Mouse (Mus musculus): ENCODE measurements around the gene Atrn. TPM values are rescaled to one million over a fixed set of nuclear protein-coding genes. Genes with fewer than 3 reads are reported as not detected.

Gene Atrn
- 11.7 and 12.3 TPM in 2 replicates for polyA plus RNA-seq (2015; fragmentation: Nextera tagmentation; extraction: Ambion mirVana)

- Histone ChIP-seq H3K36me3 (no peaks in the 10 kb centered on the region), H3K4me1 (replicated peaks) (peaks cover 39% of the 10 kb centered on the region), H3K27ac (replicated peaks) (peak within 1 kb of the TSS; percentile 90), H3K4me3 (peak within 1 kb of the TSS; percentile 100), H3K4me2 (peak within 1 kb of the TSS; percentile 87), H3K27me3 (no peaks in the 10 kb centered on the region), H3K9ac (peak within 1 kb of the TSS; percentile 98), H3K9me3 (no peaks in the 10 kb centered on the region)
- peak; percentile 98 for ATAC-seq (ENCODE audit: low read depth)
- 4% methylated on average over 50 of the region's 50 CpGs for WGBS
Observed at GRCm38 (mm10) chr2:130905751-130906583, at the start of gene Atrn, which contains the start of gene 4930402H24Rik. Gene Atrn (plus strand): TSS chr2:130906495. Gene 4930402H24Rik (minus strand): TSS chr2:130906406.

- Histone ChIP-seq H3K4me3 (no peak overlapping the region), H3K27me3 (no peaks in the 10 kb centered on the region), H3K9me3 (no peaks in the 10 kb centered on the region), H3K9ac (no peak overlapping the region), H3K27ac (replicated peaks) (no peak overlapping the region), H3K36me3 (no peaks in the 10 kb centered on the region), H3K4me2 (no peak overlapping the region), H3K4me1 (replicated peaks) (no peaks in the 10 kb centered on the region)
- no peak for ATAC-seq (ENCODE audit: low read depth)
- WGBS: 90% methylated on average over 3 of the region's 3 CpGs
Observed at GRCm38 (mm10) chr2:130862091-130862490, 44.2 kb upstream of the Atrn start.

DNA sequence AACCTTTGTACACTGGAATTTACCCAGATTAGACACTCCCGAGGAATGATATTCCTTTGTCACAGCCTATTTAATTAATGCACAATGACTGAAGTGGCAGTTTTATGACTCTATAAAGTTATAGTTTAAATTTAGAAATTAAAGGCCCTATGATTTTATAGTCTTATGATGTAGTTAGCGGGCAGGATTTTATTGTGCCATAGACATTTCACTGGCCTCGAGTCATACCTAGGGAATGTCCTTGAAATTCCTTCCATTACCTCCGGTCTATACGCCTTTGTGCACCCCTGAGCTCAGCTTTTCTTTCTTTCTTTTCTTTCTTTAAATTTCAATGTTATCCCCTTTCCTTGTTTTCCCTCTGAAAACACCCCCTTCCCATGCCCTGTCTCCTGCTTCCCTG lies 35.4 kb upstream of the Atrn start:
- H3K27ac ChIP-seq (replicated peaks): no peak overlapping the region
- H3K27me3 ChIP-seq: no peaks in the 10 kb centered on the region
- WGBS: 86% methylated on average over 5 of the region's 5 CpGs
- no peaks in the 10 kb centered on the region for H3K4me1 ChIP-seq (replicated peaks)
- H3K4me2 ChIP-seq: no peak overlapping the region
- H3K9ac ChIP-seq: no peak overlapping the region
- no peaks in the 10 kb centered on the region for H3K36me3 ChIP-seq
- no peaks in the 10 kb centered on the region for H3K9me3 ChIP-seq
- no peak for ATAC-seq (ENCODE audit: low read depth)
- H3K4me3 ChIP-seq: no peak overlapping the region

DNA sequence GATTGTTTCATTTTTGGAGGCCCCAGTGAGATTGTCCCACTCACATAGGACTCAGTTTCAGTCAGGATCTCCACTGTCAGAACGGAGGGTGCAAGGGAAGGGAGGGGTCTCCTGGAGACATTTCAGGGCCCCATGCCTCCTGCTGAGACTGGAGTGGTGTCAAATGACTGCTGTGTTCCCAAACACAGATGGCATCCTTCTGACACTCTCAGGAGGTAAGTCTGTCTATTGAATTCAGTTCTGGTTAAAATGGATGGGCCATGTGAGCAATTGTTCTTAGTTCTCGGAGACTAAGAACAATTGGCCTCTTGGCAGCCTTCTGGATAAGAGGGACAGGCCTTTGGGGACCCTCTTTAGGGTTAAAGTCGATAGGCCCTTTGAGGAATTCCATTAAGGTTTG lies 28.9 kb upstream of the Atrn start:
- H3K36me3 ChIP-seq: peaks cover 5% of the 10 kb centered on the region
- H3K4me2 ChIP-seq: no peak overlapping the region
- H3K9ac ChIP-seq: no peak overlapping the region
- no peaks in the 10 kb centered on the region for H3K27me3 ChIP-seq
- H3K27ac ChIP-seq (replicated peaks): no peak overlapping the region
- H3K9me3 ChIP-seq: no peaks in the 10 kb centered on the region
- H3K4me1 ChIP-seq (replicated peaks): no peaks in the 10 kb centered on the region
- no peak for ATAC-seq (ENCODE audit: low read depth)
- WGBS: 36% methylated on average over 3 of the region's 3 CpGs
- no peak overlapping the region for H3K4me3 ChIP-seq

- Histone ChIP-seq H3K4me1 (replicated peaks) (no peaks in the 10 kb centered on the region), H3K27ac (replicated peaks) (no peak overlapping the region), H3K4me2 (no peak overlapping the region), H3K4me3 (no peak overlapping the region), H3K9me3 (no peaks in the 10 kb centered on the region), H3K36me3 (peaks cover 4% of the 10 kb centered on the region; the same call in 1 of the 2 replicates), H3K27me3 (no peaks in the 10 kb centered on the region), H3K9ac (no peak overlapping the region)
- no peak for ATAC-seq (ENCODE audit: low read depth)
Observed at GRCm38 (mm10) chr2:130886983-130887382, 19.3 kb upstream of the Atrn start.

- Histone ChIP-seq H3K4me1 (replicated peaks) (no peaks in the 10 kb centered on the region), H3K4me3 (no peak overlapping the region), H3K9ac (no peak overlapping the region), H3K27ac (replicated peaks) (no peak overlapping the region), H3K36me3 (peaks cover 4% of the 10 kb centered on the region; the same call in 1 of the 2 replicates), H3K27me3 (no peaks in the 10 kb centered on the region), H3K9me3 (no peaks in the 10 kb centered on the region), H3K4me2 (no peak overlapping the region)
- ATAC-seq (ENCODE audit: low read depth): no peak
- 82% methylated on average over 1 of the region's 1 CpGs for WGBS
Observed at GRCm38 (mm10) chr2:130887456-130887855, 18.8 kb upstream of the Atrn start.

DNA sequence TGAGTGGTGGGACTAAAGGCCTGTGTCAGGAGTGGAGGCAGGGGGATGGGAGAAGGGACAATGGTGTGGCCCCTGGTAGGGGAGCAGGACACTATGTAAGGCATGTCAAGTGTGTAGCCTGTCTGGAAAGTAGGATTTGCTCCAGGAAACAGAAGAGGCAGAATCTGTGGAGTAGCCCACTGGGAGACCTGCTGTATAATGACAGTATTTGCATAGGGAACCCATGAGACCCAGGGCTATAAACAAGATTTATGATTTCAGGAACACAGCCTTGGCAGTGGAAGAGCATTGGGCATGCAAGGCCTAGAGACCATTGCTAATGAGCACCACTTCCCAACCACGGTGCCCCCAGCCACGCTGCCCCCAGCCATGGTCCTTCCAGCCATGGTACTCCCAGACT lies 9.4 kb upstream of the Atrn start:
- H3K4me3 ChIP-seq: no peak overlapping the region
- H3K4me1 ChIP-seq (replicated peaks): peaks cover 20% of the 10 kb centered on the region
- 33% methylated on average over 2 of the region's 2 CpGs for WGBS
- peak; percentile 84 for ATAC-seq (ENCODE audit: low read depth)
- no peaks in the 10 kb centered on the region for H3K9me3 ChIP-seq
- no peak overlapping the region for H3K4me2 ChIP-seq
- no peaks in the 10 kb centered on the region for H3K36me3 ChIP-seq
- no peak overlapping the region for H3K9ac ChIP-seq
- H3K27me3 ChIP-seq: no peaks in the 10 kb centered on the region
- H3K27ac ChIP-seq (replicated peaks): no peak overlapping the region; the same call in 1 of the 2 replicates

DNA sequence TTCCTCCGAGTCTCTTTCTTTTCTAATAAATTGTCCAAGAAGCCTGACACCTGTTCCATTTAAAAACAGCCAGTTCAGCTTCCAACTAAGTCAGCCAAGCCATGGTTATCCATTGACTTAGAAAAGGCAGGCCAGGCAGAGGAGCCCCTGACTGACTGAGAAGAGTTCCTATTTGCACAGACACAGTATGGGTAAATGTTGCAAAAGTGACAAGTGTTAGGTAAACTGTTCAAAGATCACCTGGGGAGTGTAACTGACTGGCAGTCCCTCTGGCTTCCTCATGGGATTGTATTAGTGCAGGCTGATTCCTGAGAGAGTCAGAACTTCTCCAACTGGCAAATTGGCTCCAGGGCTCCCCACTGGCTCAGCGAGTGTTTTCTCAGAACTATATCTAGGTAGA lies 8.4 kb upstream of the Atrn start:
- Histone ChIP-seq H3K4me3 (no peak overlapping the region), H3K4me2 (no peak overlapping the region), H3K4me1 (replicated peaks) (peaks cover 20% of the 10 kb centered on the region), H3K9me3 (no peaks in the 10 kb centered on the region), H3K36me3 (no peaks in the 10 kb centered on the region), H3K9ac (no peak overlapping the region), H3K27me3 (no peaks in the 10 kb centered on the region), H3K27ac (replicated peaks) (no peak overlapping the region)
- ATAC-seq (ENCODE audit: low read depth): no peak
- WGBS: 60% methylated on average over 2 of the region's 2 CpGs

- no peak overlapping the region for H3K9ac ChIP-seq
- H3K36me3 ChIP-seq: no peaks in the 10 kb centered on the region
- H3K27ac ChIP-seq (replicated peaks): no peak overlapping the region
- no peak overlapping the region for H3K4me3 ChIP-seq
- H3K4me2 ChIP-seq: no peak overlapping the region
- H3K4me1 ChIP-seq (replicated peaks): peaks cover 20% of the 10 kb centered on the region
- 84% methylated on average over 2 of the region's 2 CpGs for WGBS
- no peaks in the 10 kb centered on the region for H3K27me3 ChIP-seq
- H3K9me3 ChIP-seq: no peaks in the 10 kb centered on the region
- no peak for ATAC-seq (ENCODE audit: low read depth)
Observed at GRCm38 (mm10) chr2:130898783-130899182, 7.5 kb upstream of the Atrn start.

GRCm38 (mm10) chr2:130906584-130907315 lies 455 bp downstream of the Atrn start:
- Histone ChIP-seq H3K27me3 (no peaks in the 10 kb centered on the region), H3K27ac (replicated peaks) (peak overlapping the region; percentile 90), H3K4me1 (replicated peaks) (peaks cover 39% of the 10 kb centered on the region), H3K4me2 (peak overlapping the region; percentile 87), H3K4me3 (peak overlapping the region; percentile 100), H3K9ac (peak overlapping the region; percentile 98), H3K36me3 (no peaks in the 10 kb centered on the region), H3K9me3 (no peaks in the 10 kb centered on the region)
- ATAC-seq (ENCODE audit: low read depth): peak; percentile 61
- under 1% methylated on average over 46 of the region's 58 CpGs for WGBS

DNA sequence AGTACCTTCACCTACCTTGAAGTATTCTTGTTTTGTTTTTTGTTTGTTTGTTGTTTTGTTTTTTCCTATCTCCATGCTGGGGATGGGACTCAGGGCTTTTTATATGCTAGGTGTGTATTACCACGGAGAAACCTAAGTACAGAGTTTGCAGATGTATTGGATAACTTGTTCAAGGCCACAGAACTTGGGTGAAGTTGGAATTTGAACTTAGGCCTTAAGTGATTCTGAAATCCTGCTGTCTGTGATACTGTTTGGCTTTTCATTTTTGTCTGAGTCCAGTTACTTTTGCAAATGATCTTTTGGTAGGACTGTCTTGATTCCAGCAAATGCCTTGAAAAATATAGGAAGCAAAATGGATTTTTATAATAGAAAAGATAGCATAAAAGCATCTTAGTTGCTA lies 5.4 kb downstream of the Atrn start:
- 74% methylated on average over 1 of the region's 1 CpGs for WGBS

DNA sequence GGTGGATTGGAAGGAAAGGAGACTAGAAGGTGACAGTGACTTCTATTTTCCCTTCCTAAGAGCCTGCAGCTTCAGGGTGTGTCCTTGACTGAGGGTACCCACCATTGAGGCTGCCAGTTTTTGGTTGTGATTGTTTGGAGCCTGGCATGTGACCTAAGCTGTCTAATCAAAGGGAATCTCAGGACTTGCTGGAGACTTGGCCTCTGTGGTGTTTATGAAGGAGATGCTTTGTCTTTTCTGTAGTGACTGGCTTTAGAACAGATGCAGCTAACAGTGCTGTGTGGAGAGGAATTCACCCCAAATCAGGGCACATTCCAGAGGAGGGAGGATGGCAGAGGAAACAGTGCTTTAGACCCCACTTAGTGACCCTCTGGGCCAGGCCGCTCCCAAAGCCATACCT lies 8.6 kb downstream of the Atrn start:
- ATAC-seq (ENCODE audit: low read depth): peak; percentile 50; the same call in 1 of the 2 replicates
- Histone ChIP-seq H3K9me3 (no peaks in the 10 kb centered on the region), H3K27ac (replicated peaks) (no peak overlapping the region; the same call in 1 of the 2 replicates), H3K27me3 (no peaks in the 10 kb centered on the region), H3K4me3 (no peak overlapping the region), H3K4me1 (replicated peaks) (peaks cover 15% of the 10 kb centered on the region), H3K36me3 (no peaks in the 10 kb centered on the region), H3K4me2 (no peak overlapping the region), H3K9ac (0 out of 2 replicates have a peak overlapping the region, but pooled peaks have one; percentile 14)
- WGBS: 75% methylated on average over 1 of the region's 1 CpGs

More for the DNA sequence above, 5.4 kb downstream of the Atrn start:
- no peak for ATAC-seq (ENCODE audit: low read depth)
- Histone ChIP-seq H3K9me3 (no peaks in the 10 kb centered on the region), H3K27me3 (no peaks in the 10 kb centered on the region), H3K4me1 (replicated peaks) (peaks cover 38% of the 10 kb centered on the region), H3K27ac (replicated peaks) (no peak overlapping the region), H3K9ac (no peak overlapping the region), H3K4me3 (no peak overlapping the region), H3K36me3 (no peaks in the 10 kb centered on the region), H3K4me2 (no peak overlapping the region)

All from neural tube, embryonic 13.5 days (tissue).